In genomic region chr16:21406136-21406535, GRCm38 (mm10) we compare ENCODE assay signal across 14 mouse cellular contexts. TPM values are rescaled to one million over a fixed set of nuclear protein-coding genes. Genes with fewer than 3 reads are reported as not detected.
DNase-seq lines count a peak whose midpoint lies in the region; ATAC-seq and TF ChIP-seq lines count a peak whose summit lies in the region.
"Had no signal": no experiment of that assay in that cellular context is flagged by ENCODE, and none has a peak within 500 bp of the region (broad histone marks: within the 10 kb centered on the region; RNA-seq: fewer than 3 reads in every experiment).

No protein-coding gene starts in this region.

- no peaks in the 10 kb centered on the region for H3K27me3 ChIP-seq in hindbrain, embryonic 12.5 days
- H3K27me3 ChIP-seq in hindbrain, embryonic 14.5 days (ENCODE audit: control insufficient read depth, insufficient read depth, low read length) = no peaks in the 10 kb centered on the region
- H3K27me3 ChIP-seq in stomach, embryonic 14.5 days (ENCODE audit: control insufficient read depth, insufficient read depth, low read length) = no peaks in the 10 kb centered on the region
- H3K27me3 ChIP-seq in stomach, postnatal 0 days (ENCODE audit: control insufficient read depth, insufficient read depth, low read length) = no peaks in the 10 kb centered on the region
- H3K27me3 ChIP-seq: embryonic facial prominence, embryonic 13.5 days; limb, embryonic 13.5 days had no signal

- WGBS in hindbrain, embryonic 12.5 days = 60% methylated on average over 6 of the region's 6 CpGs
- WGBS in hindbrain, embryonic 14.5 days = 81% methylated on average over 6 of the region's 6 CpGs
- WGBS in stomach, embryonic 14.5 days = 41% methylated on average over 6 of the region's 6 CpGs
- 52% methylated on average over 6 of the region's 6 CpGs for WGBS in stomach, postnatal 0 days

- H3K9ac ChIP-seq in hindbrain, embryonic 12.5 days = no peak overlapping the region
- no peak overlapping the region for H3K9ac ChIP-seq in hindbrain, embryonic 14.5 days
- no peak overlapping the region for H3K9ac ChIP-seq in stomach, embryonic 14.5 days (replicated peaks; ENCODE audit: low read depth, low read length)
- H3K9ac ChIP-seq in stomach, postnatal 0 days (ENCODE audit: low read length) = no peak overlapping the region
- H3K9ac ChIP-seq: embryonic facial prominence, embryonic 13.5 days; limb, embryonic 13.5 days; liver, embryonic 15.5 days had no signal

- H3K4me1 ChIP-seq in hindbrain, embryonic 12.5 days = peaks cover 20% of the 10 kb centered on the region
- 0 out of 2 replicates have a peak, but pooled peaks cover 5% of the 10 kb centered on the region for H3K4me1 ChIP-seq in hindbrain, embryonic 14.5 days (replicated peaks; ENCODE audit: control insufficient read depth, insufficient read depth, low read length)
- peaks cover 21% of the 10 kb centered on the region; the same call in 1 of the 2 replicates for H3K4me1 ChIP-seq in stomach, embryonic 14.5 days (ENCODE audit: control insufficient read depth, insufficient read depth, low read length)
- no peaks in the 10 kb centered on the region for H3K4me1 ChIP-seq in stomach, postnatal 0 days (replicated peaks; ENCODE audit: control insufficient read depth, insufficient read depth)
- H3K4me1 ChIP-seq: liver, embryonic 15.5 days had no signal

- DNase-seq in hindbrain, embryonic 14.5 days (ENCODE audit: low spot score) = no peak
- no peak for DNase-seq in stomach, postnatal 0 days (ENCODE audit: low spot score)
- DNase-seq in forelimb bud, embryonic 11.5 days (ENCODE audit: low read depth, low spot score) = peak; percentile 37
- DNase-seq in urinary bladder, postnatal 10 days (ENCODE audit: low spot score) = no peak
- no peak for DNase-seq in kidney, adult 11 months
- DNase-seq: cerebellum, adult 9-11 months; heart, postnatal 4 days; lung, postnatal 10 days had no signal

- peak overlapping the region; percentile 25 for H3K27ac ChIP-seq in hindbrain, embryonic 12.5 days
- H3K27ac ChIP-seq in hindbrain, embryonic 14.5 days = no peak overlapping the region
- no peak overlapping the region for H3K27ac ChIP-seq in stomach, embryonic 14.5 days (ENCODE audit: low read length)
- no peak overlapping the region for H3K27ac ChIP-seq in stomach, postnatal 0 days (replicated peaks)
- H3K27ac ChIP-seq: embryonic facial prominence, embryonic 13.5 days; layer of hippocampus, adult 2 months; limb, embryonic 13.5 days; liver, embryonic 15.5 days had no signal

- no peaks in the 10 kb centered on the region for H3K36me3 ChIP-seq in hindbrain, embryonic 12.5 days
- H3K36me3 ChIP-seq in hindbrain, embryonic 14.5 days (replicated peaks; ENCODE audit: control insufficient read depth, insufficient read depth) = no peaks in the 10 kb centered on the region
- H3K36me3 ChIP-seq in stomach, embryonic 14.5 days (ENCODE audit: control insufficient read depth, insufficient read depth, low read length) = no peaks in the 10 kb centered on the region
- no peaks in the 10 kb centered on the region for H3K36me3 ChIP-seq in stomach, postnatal 0 days (ENCODE audit: control insufficient read depth, insufficient read depth, low read length)
- H3K36me3 ChIP-seq: embryonic facial prominence, embryonic 13.5 days; limb, embryonic 13.5 days; liver, embryonic 15.5 days had no signal

- H3K4me2 ChIP-seq in hindbrain, embryonic 12.5 days (replicated peaks) = no peak overlapping the region
- H3K4me2 ChIP-seq in hindbrain, embryonic 14.5 days (replicated peaks) = no peak overlapping the region
- no peak overlapping the region for H3K4me2 ChIP-seq in stomach, embryonic 14.5 days (replicated peaks; ENCODE audit: low read depth, low read length)
- H3K4me2 ChIP-seq in stomach, postnatal 0 days (replicated peaks; ENCODE audit: low read depth) = no peak overlapping the region
- H3K4me2 ChIP-seq: embryonic facial prominence, embryonic 13.5 days; limb, embryonic 13.5 days; liver, embryonic 15.5 days had no signal

- no peaks in the 10 kb centered on the region for H3K9me3 ChIP-seq in hindbrain, embryonic 12.5 days (replicated peaks)
- H3K9me3 ChIP-seq in hindbrain, embryonic 14.5 days (ENCODE audit: control insufficient read depth, low read length) = no peaks in the 10 kb centered on the region
- H3K9me3 ChIP-seq in stomach, embryonic 14.5 days (ENCODE audit: control insufficient read depth, low read depth, low read length) = no peaks in the 10 kb centered on the region
- H3K9me3 ChIP-seq in stomach, postnatal 0 days (ENCODE audit: control insufficient read depth, low read length) = no peaks in the 10 kb centered on the region
- H3K9me3 ChIP-seq: embryonic facial prominence, embryonic 13.5 days; limb, embryonic 13.5 days; liver, embryonic 15.5 days had no signal

- H3K4me3 ChIP-seq in hindbrain, embryonic 12.5 days = no peak overlapping the region
- no peak overlapping the region for H3K4me3 ChIP-seq in hindbrain, embryonic 14.5 days (replicated peaks; ENCODE audit: low read length)
- no peak overlapping the region for H3K4me3 ChIP-seq in stomach, embryonic 14.5 days (ENCODE audit: low read depth, low read length)
- no peak overlapping the region for H3K4me3 ChIP-seq in stomach, postnatal 0 days (ENCODE audit: low read depth, low read length)
- H3K4me3 ChIP-seq: embryonic facial prominence, embryonic 13.5 days; layer of hippocampus, adult 2 months; limb, embryonic 13.5 days; liver, embryonic 15.5 days had no signal

- TF ChIP-seq EP300 in stomach, postnatal 0 days (optimal IDR thresholded peaks at IDR 0.05) = no peak

- no peak for TF ChIP-seq CTCF in stomach, postnatal 0 days (IDR thresholded peaks at IDR 0.05; ENCODE audit: low read depth)

- 0 out of 2 replicates have a peak, but pooled peaks have one; percentile 24 for ATAC-seq in hindbrain, embryonic 12.5 days (ENCODE audit: low FRiP score)
- ATAC-seq in hindbrain, embryonic 14.5 days (ENCODE audit: low FRiP score) = no peak
- 0 out of 2 replicates have a peak, but pooled peaks have one; percentile 37 for ATAC-seq in stomach, embryonic 14.5 days (ENCODE audit: insufficient number of reproducible peaks, insufficient read depth, low FRiP score, low read depth)
- no peak for ATAC-seq in stomach, postnatal 0 days (ENCODE audit: low FRiP score, low TSS enrichment)

RNA-seq across cellular contexts. Expression of gene Vps8, which starts 16.8 kb away (rescaled TPM):
- 28.0 and 33.8 TPM in 2 replicates for polyA plus RNA-seq in hindbrain, embryonic 12.5 days (2016; fragmentation: Nextera tagmentation; extraction: Ambion mirVana)
- polyA plus RNA-seq in hindbrain, embryonic 14.5 days (2014; fragmentation: Nextera tagmentation; extraction: Ambion mirVana) = 37.0 and 40.7 TPM in 2 replicates
- 20.4 and 24.9 TPM in 2 replicates for polyA plus RNA-seq in stomach, embryonic 14.5 days (2014; fragmentation: Nextera tagmentation; extraction: Ambion mirVana)
- polyA plus RNA-seq in stomach, postnatal 0 days (2015; fragmentation: Nextera tagmentation; extraction: Ambion mirVana) = 7.0 and 8.2 TPM in 2 replicates

Comparison
In these comparisons a context has a peak if more than half of its experiments do, and no peak if none do; other contexts are left out.
1. ATAC-seq: peak in hindbrain, embryonic 12.5 days (single experiment) and stomach, embryonic 14.5 days (single experiment); none in hindbrain, embryonic 14.5 days (single experiment) and stomach, postnatal 0 days (single experiment).